Mouse (Mus musculus) heart, adult 8-10 months (tissue): ENCODE measurements around the gene Clvs2. TPM values are rescaled to one million over a fixed set of nuclear protein-coding genes. Genes with fewer than 3 reads are reported as not detected.

ENCODE experiments used
- DNase-seq: peaks from one replicate; pipeline ENCODE4 v3.0.0; 2022; ENCODE audit warnings: low spot score
- total RNA-seq, 4 experiments: library from RNA; stranded (reverse); gene quantifications; 2 replicates each; pipeline ENCODE4 v1.2.4; 2022

Gene Clvs2
- not detected for total RNA-seq

DNA sequence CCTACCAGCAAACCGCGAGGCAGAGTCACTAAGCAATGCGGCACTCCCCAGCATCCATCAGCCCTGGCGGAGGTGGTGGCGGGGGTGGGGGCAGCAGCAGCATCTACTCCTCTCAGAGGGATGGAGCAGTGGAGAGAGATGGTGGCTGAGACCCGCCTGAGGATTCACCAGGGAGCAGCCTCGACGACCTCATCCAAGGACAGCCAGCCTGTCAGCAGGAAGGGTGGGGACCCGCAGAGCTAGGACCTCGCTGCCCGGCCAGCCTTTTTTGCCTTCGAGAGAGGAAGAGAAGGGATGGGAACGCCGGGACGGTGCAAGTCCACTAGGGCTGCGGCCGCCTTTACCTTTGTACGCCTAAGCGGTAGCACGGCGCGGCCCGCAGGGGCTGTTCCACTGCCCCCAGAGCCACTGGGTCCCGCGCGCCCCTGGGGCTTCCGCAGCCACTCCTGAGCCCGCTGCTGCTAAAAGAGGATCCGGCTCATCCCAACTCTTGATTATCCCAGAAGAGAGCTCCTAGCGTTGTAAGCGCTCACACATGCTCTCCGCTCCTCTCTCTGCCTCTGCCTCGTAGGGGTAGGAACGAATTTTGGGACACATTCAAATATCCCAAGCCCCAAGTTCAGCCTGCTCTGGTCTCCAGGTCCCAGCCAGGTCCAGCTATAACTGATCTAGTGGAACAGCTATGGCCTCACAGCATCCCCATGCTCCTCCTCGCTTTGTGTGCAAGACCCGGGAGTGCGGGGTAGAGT, at the start of gene Clvs2:
TSS of gene Clvs2 (minus strand) at position 639 of the 749 bp plus-strand sequence.
- no peak for DNase-seq

DNA sequence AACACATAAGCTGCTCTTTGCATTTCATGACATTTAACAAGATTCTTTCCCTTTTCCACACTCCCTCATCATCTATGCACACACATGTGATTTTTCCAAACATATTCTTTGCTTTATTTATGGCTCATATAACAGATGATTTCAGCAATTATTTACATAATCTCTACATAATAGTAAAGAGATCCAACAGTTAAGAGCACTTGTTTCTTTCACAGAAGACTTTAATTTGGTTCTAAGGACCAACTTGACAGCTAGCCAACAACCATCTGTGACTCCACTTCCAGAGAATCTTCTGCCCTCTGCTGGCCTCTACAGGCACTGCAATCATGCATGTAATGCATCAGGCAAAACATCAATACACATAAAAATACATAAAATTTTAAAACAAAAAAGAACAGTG, 28.6 kb upstream of the Clvs2 start:
- no peak for DNase-seq

GRCm38 (mm10) chr10:33623577-33623991, 985 bp downstream of the Clvs2 start:
- no peak for DNase-seq

GRCm38 (mm10) chr10:33622700-33623099, 1.9 kb downstream of the Clvs2 start:
- no peak for DNase-seq

- DNase-seq = no peak
Observed at GRCm38 (mm10) chr10:33616207-33616606, 8.4 kb downstream of the Clvs2 start.

- DNase-seq = no peak
Observed at GRCm38 (mm10) chr10:33613197-33613596, 11.4 kb downstream of the Clvs2 start.

DNA sequence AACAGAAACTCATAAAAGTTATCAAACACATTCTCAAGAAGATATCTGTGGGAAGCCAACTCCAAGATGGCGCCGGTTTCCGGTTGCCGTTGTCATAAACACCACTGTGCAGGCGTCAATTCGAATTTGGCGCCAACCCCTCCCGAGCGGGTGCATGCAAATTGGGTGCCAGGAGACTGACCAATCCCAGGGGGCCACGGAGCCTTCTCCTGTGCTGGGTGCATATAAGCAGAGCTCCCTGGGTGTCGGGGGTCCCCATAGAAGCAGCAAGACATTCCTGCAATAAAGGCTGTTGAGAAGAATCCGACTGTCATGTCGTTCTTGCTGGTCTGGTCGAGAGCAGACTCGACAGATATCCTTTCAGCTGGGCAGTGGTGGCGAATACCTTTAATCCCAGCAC, 31.8 kb downstream of the Clvs2 start:
- no peak for DNase-seq

GRCm38 (mm10) chr10:33588800-33589199, 35.8 kb downstream of the Clvs2 start:
- no peak for DNase-seq

DNA sequence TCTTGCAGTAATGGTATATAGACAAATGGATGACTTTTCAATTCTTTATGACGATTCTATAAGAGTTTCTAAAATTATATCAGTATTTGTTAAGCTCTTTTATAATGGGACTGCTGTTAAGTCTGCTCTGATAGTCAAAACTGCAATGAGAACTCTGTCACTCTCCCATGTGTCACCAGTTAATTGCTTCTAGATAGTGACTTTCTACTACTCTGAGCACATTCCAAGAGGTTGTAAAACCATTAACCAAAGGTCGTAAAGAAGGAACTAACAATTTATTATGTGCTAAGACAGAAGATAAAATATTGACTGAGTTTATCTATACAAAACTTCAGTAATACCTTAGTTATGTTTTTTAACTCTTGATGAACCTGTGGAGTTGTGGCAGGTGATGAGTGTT, 37.5 kb downstream of the Clvs2 start:
- DNase-seq = no peak

DNA sequence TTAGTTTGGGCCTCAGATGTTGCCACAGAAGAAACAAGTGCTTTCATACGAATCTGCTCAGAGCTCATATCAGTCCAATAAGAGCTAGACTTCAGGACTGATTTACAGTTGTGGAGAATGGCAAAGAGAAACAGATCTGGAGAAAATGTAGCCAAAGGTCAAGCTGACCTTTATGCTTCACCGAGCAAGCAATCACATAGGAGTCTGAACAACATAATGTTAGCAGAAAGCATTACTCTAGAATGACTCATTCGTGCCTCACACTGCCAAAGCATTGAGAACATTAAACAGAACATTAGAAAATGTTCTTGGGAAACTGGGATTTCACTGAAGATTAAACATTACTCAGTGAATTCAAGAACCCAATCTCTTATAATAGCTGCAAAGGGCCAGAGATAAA, 66.5 kb downstream of the Clvs2 start:
- no peak for DNase-seq

DNA sequence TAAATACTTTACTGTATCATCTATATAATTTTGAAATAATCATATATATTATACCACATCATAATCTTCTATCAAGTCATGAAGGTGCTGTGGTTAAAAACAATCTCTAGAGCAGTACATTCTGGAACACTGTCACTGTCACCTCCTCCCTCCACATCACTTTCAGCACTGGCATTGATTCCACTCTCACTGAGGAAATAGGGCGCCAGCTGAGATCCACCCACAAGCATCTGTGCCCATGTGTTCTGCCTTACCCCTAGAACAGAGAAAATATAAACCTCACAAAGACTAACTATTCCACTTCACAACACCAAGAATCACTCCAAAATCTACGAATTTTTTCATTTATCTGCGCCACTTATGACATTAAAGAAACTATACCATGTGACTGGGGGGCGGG, 84.2 kb downstream of the Clvs2 start:
- DNase-seq = no peak

Other genes starting within 250 kb of the Clvs2 start
- not detected for gene Sult3a2, start 161.9 kb upstream of the Clvs2 start, total RNA-seq
- gene Sult3a1, start 233.0 kb upstream of the Clvs2 start, total RNA-seq = not detected